9 mouse cellular contexts compared by ENCODE assay signal in genomic region chr12:108363796-108364195, GRCm38 (mm10). TPM values are rescaled to one million over a fixed set of nuclear protein-coding genes. Genes with fewer than 3 reads are reported as not detected.
A peak's percentile ranks its signal among the peaks of the same experiment; 100 is the strongest.
DNase-seq lines count a peak whose midpoint lies in the region; ATAC-seq and TF ChIP-seq lines count a peak whose summit lies in the region.
"Had no signal": no experiment of that assay in that cellular context is flagged by ENCODE, and none has a peak within 500 bp of the region (broad histone marks: within the 10 kb centered on the region; RNA-seq: fewer than 3 reads in every experiment).

No protein-coding gene starts in this region.

- intact Hi-C loops in heart, postnatal 14 days (cut with DNase I): loop anchor here (1.0 kb wide), 1 partner anchor 131 kb away; no protein-coding TSS in a partner anchor

- H3K4me2 ChIP-seq in forebrain, embryonic 14.5 days (ENCODE audit: low read length): no peak overlapping the region

- peak; percentile 76 for DNase-seq in Muller cell, postnatal 12 days (ENCODE audit: inconsistent ontology term)
- DNase-seq in cerebellum, adult 11 months: peak; percentile 93
- DNase-seq in forebrain, embryonic 14.5 days (ENCODE audit: low spot score): peak; percentile 91
- DNase-seq in heart, postnatal 14 days: peak; percentile 85 to 90
- peak; percentile 93 for DNase-seq in kidney, postnatal 4 days
- DNase-seq in lung, adult 2 months: peak; percentile 85
- peak; percentile 83 for DNase-seq in ovary, postnatal 14 days (ENCODE audit: low spot score)
- peak; percentile 87 for DNase-seq in urinary bladder, postnatal 14 days (ENCODE audit: low spot score)

- TF ChIP-seq CTCF in lung, adult 2 months (IDR thresholded peaks at IDR 0.05; ENCODE audit: insufficient read depth, low read length): peak; percentile 91

- H3K27ac ChIP-seq in forebrain, embryonic 14.5 days (ENCODE audit: low read depth, low read length): no peak overlapping the region
- H3K27ac ChIP-seq: macrophage had no signal

- TF ChIP-seq POLR2A in lung, adult 2 months (IDR thresholded peaks at IDR 0.05; ENCODE audit: borderline replicate concordance, extremely low read depth, low read depth, low read length): no peak

- no peaks in the 10 kb centered on the region for H3K36me3 ChIP-seq in forebrain, embryonic 14.5 days (ENCODE audit: control insufficient read depth, insufficient read depth, low read length)

- no peaks in the 10 kb centered on the region for H3K9me3 ChIP-seq in forebrain, embryonic 14.5 days (replicated peaks; ENCODE audit: control insufficient read depth, low read length)

- H3K4me1 ChIP-seq in forebrain, embryonic 14.5 days (ENCODE audit: control insufficient read depth, insufficient read depth, low read length): peaks cover 2% of the 10 kb centered on the region; the same call in 1 of the 2 replicates
- peaks cover 15% of the 10 kb centered on the region for H3K4me1 ChIP-seq in lung, adult 2 months (ENCODE audit: control insufficient read depth, insufficient read depth, low read length)

- H3K4me3 ChIP-seq in forebrain, embryonic 14.5 days (ENCODE audit: low read depth, low read length): no peak overlapping the region
- H3K4me3 ChIP-seq in lung, adult 2 months (replicated peaks; ENCODE audit: extremely low read depth, low read depth, low read length): no peak overlapping the region

- peak; percentile 85 for ATAC-seq in forebrain, embryonic 14.5 days

- no peaks in the 10 kb centered on the region for H3K27me3 ChIP-seq in forebrain, embryonic 14.5 days (replicated peaks; ENCODE audit: control insufficient read depth, insufficient read depth, low read length)

- no peak overlapping the region for H3K9ac ChIP-seq in forebrain, embryonic 14.5 days (ENCODE audit: low read length)

- 3% methylated on average over 5 of the region's 5 CpGs for WGBS in forebrain, embryonic 14.5 days
- WGBS in lung, adult 2 months: 4% methylated on average over 5 of the region's 5 CpGs

RNA-seq across cellular contexts. Expression of gene Eml1, which starts 7.0 kb away (rescaled TPM):
- 52.2 and 57.1 TPM in 2 replicates for polyA plus RNA-seq in forebrain, embryonic 14.5 days (2014; fragmentation: Nextera tagmentation; extraction: Ambion mirVana)
- total RNA-seq in heart, postnatal 14 days (2021): 10 to 100 TPM; 81.7 to 89.8 TPM
- polyA plus RNA-seq in lung, adult 2 months (2012; rRNA removed): 51.5 and 70.6 TPM in 2 replicates
- polyA plus RNA-seq: macrophage had no signal

RNA-seq across cellular contexts. Expression of gene Cyp46a1, which starts 29.6 kb away (rescaled TPM):
- 10.9 and 14.3 TPM in 2 replicates for polyA plus RNA-seq in forebrain, embryonic 14.5 days (2014; fragmentation: Nextera tagmentation; extraction: Ambion mirVana)
- total RNA-seq in heart, postnatal 14 days (2021): 1 to 10 TPM in 1 of 2 experiments, under 1 TPM in 1; 0.54 to 1.7 TPM
- 1.6 and 3.0 TPM in 2 replicates for polyA plus RNA-seq in lung, adult 2 months (2012; rRNA removed)
- polyA plus RNA-seq: macrophage had no signal

RNA-seq across cellular contexts. Expression of gene Hhipl1, which starts 57.7 kb away (rescaled TPM):
- polyA plus RNA-seq in forebrain, embryonic 14.5 days (2014; fragmentation: Nextera tagmentation; extraction: Ambion mirVana): 1.0 and 1.4 TPM in 2 replicates
- total RNA-seq in heart, postnatal 14 days (2021): 1 to 10 TPM; 1.7 TPM
- 1.3 and 1.8 TPM in 2 replicates for polyA plus RNA-seq in lung, adult 2 months (2012; rRNA removed)
- polyA plus RNA-seq: macrophage had no signal
